Mouse (Mus musculus): ENCODE data around the gene Atp1b2.
A peak's percentile ranks its signal among the peaks of the same experiment; 100 is the strongest.

The Atp1b2 gene

GRCm38 (mm10) chr11:69579128-69580017 lies 26.4 kb downstream of the Atp1b2 start:
- peak; percentile 96 to 98 for DNase-seq

GRCm38 (mm10) chr11:69578301-69578700 lies 27.4 kb downstream of the Atp1b2 start:
- DNase-seq = no peak

- no peak for DNase-seq
Measured at GRCm38 (mm10) chr11:69576307-69576706, 29.4 kb downstream of the Atp1b2 start.

GRCm38 (mm10) chr11:69575220-69575619 lies 30.5 kb downstream of the Atp1b2 start:
- peak in 1 of 2 experiments; percentile 12 for DNase-seq

- no peak for DNase-seq
Measured at GRCm38 (mm10) chr11:69565131-69565530, 40.6 kb downstream of the Atp1b2 start.

GRCm38 (mm10) chr11:69564391-69564790 lies 41.4 kb downstream of the Atp1b2 start:
- DNase-seq = no peak

GRCm38 (mm10) chr11:69563373-69563772 lies 42.4 kb downstream of the Atp1b2 start:
- DNase-seq = no peak

- DNase-seq = no peak
Measured at GRCm38 (mm10) chr11:69560896-69561854, 44.6 kb downstream of the Atp1b2 start.

- peak in 1 of 2 experiments; percentile 13 for DNase-seq
Measured at GRCm38 (mm10) chr11:69559851-69560765, 45.6 kb downstream of the Atp1b2 start, which contains the start of gene Efnb3. Gene Efnb3, minus strand, starts transcription at chr11:69560205.

- DNase-seq = no peak
Measured at GRCm38 (mm10) chr11:69559183-69559582, 46.6 kb downstream of the Atp1b2 start.

- peak; percentile 24 to 52 for DNase-seq
Measured at GRCm38 (mm10) chr11:69558756-69559155, 47.0 kb downstream of the Atp1b2 start.

GRCm38 (mm10) chr11:69557381-69557958 lies 48.3 kb downstream of the Atp1b2 start:
- DNase-seq = no peak

GRCm38 (mm10) chr11:69554539-69555140 lies 51.1 kb downstream of the Atp1b2 start:
- DNase-seq = no peak

- DNase-seq = no peak
Measured at GRCm38 (mm10) chr11:69553341-69553721, 52.4 kb downstream of the Atp1b2 start.

GRCm38 (mm10) chr11:69552622-69553340 lies 53.0 kb downstream of the Atp1b2 start:
- no peak for DNase-seq

- DNase-seq = no peak
Measured at GRCm38 (mm10) chr11:69551310-69551709, 54.4 kb downstream of the Atp1b2 start.
